Mouse (Mus musculus): ENCODE data around the gene Svop. TPM values are rescaled to one million over a fixed set of nuclear protein-coding genes. Genes with fewer than 3 reads are reported as not detected.

The Svop gene
- polyA plus RNA-seq, 1 experiment: 27.0 TPM

GRCm38 (mm10) chr5:114085501-114085900 is 5.9 kb downstream of the Svop start:
- TF ChIP-seq POLR2A (IDR thresholded peaks at IDR 0.05; ENCODE audit: control insufficient read depth, low read depth, low read length) (no peak), CTCF (IDR thresholded peaks at IDR 0.05; ENCODE audit: control insufficient read depth, insufficient read depth, insufficient replicate concordance, low read depth, low read length) (no peak)
- Histone ChIP-seq H3K36me3 (ENCODE audit: control insufficient read depth, insufficient read depth, low read length) (no peaks in the 10 kb centered on the region), H3K4me3 (ENCODE audit: control insufficient read depth, low read depth, low read length) (peak overlapping the region; percentile 64), H3K27me3 (ENCODE audit: control insufficient read depth, insufficient read depth, low read length) (no peaks in the 10 kb centered on the region), H3K27ac (ENCODE audit: control insufficient read depth, insufficient read depth, low read depth, low read length) (peak overlapping the region; percentile 25; the same call in 1 of the 2 replicates), H3K4me1 (ENCODE audit: control insufficient read depth, insufficient read depth, low read length) (peaks cover 10% of the 10 kb centered on the region)

GRCm38 (mm10) chr5:114077009-114077408 is 14.4 kb downstream of the Svop start:
- Histone ChIP-seq H3K27me3 (ENCODE audit: control insufficient read depth, insufficient read depth, low read length) (no peaks in the 10 kb centered on the region), H3K36me3 (ENCODE audit: control insufficient read depth, insufficient read depth, low read length) (no peaks in the 10 kb centered on the region), H3K4me1 (ENCODE audit: control insufficient read depth, insufficient read depth, low read length) (no peaks in the 10 kb centered on the region), H3K4me3 (ENCODE audit: control insufficient read depth, low read depth, low read length) (no peak overlapping the region), H3K27ac (ENCODE audit: control insufficient read depth, insufficient read depth, low read depth, low read length) (no peak overlapping the region)
- TF ChIP-seq POLR2A (IDR thresholded peaks at IDR 0.05; ENCODE audit: control insufficient read depth, low read depth, low read length) (no peak), CTCF (IDR thresholded peaks at IDR 0.05; ENCODE audit: control insufficient read depth, insufficient read depth, insufficient replicate concordance, low read depth, low read length) (no peak)

GRCm38 (mm10) chr5:114072262-114072661 is 19.1 kb downstream of the Svop start:
- H3K4me3 ChIP-seq (ENCODE audit: control insufficient read depth, low read depth, low read length): no peak overlapping the region
- no peaks in the 10 kb centered on the region for H3K36me3 ChIP-seq (ENCODE audit: control insufficient read depth, insufficient read depth, low read length)
- H3K27me3 ChIP-seq (ENCODE audit: control insufficient read depth, insufficient read depth, low read length): no peaks in the 10 kb centered on the region
- H3K27ac ChIP-seq (ENCODE audit: control insufficient read depth, insufficient read depth, low read depth, low read length): no peak overlapping the region
- H3K4me1 ChIP-seq (ENCODE audit: control insufficient read depth, insufficient read depth, low read length): no peaks in the 10 kb centered on the region
- TF ChIP-seq POLR2A (IDR thresholded peaks at IDR 0.05; ENCODE audit: control insufficient read depth, low read depth, low read length): no peak

- H3K36me3 ChIP-seq (ENCODE audit: control insufficient read depth, insufficient read depth, low read length): no peaks in the 10 kb centered on the region
- no peaks in the 10 kb centered on the region for H3K27me3 ChIP-seq (ENCODE audit: control insufficient read depth, insufficient read depth, low read length)
- H3K4me3 ChIP-seq (ENCODE audit: control insufficient read depth, low read depth, low read length): no peak overlapping the region
- no peak overlapping the region for H3K27ac ChIP-seq (ENCODE audit: control insufficient read depth, insufficient read depth, low read depth, low read length)
- H3K4me1 ChIP-seq (ENCODE audit: control insufficient read depth, insufficient read depth, low read length): peaks cover under 1% of the 10 kb centered on the region; the same call in 1 of the 2 replicates
- TF ChIP-seq CTCF (IDR thresholded peaks at IDR 0.05; ENCODE audit: control insufficient read depth, insufficient read depth, insufficient replicate concordance, low read depth, low read length) (no peak), POLR2A (IDR thresholded peaks at IDR 0.05; ENCODE audit: control insufficient read depth, low read depth, low read length) (no peak)
Observed at GRCm38 (mm10) chr5:114070858-114071257, 20.5 kb downstream of the Svop start.

- Histone ChIP-seq H3K4me3 (ENCODE audit: control insufficient read depth, low read depth, low read length) (peak overlapping the region; percentile 90), H3K27ac (ENCODE audit: control insufficient read depth, insufficient read depth, low read depth, low read length) (no peak overlapping the region), H3K27me3 (ENCODE audit: control insufficient read depth, insufficient read depth, low read length) (no peaks in the 10 kb centered on the region), H3K36me3 (ENCODE audit: control insufficient read depth, insufficient read depth, low read length) (no peaks in the 10 kb centered on the region), H3K4me1 (ENCODE audit: control insufficient read depth, insufficient read depth, low read length) (peaks cover 2% of the 10 kb centered on the region; the same call in 1 of the 2 replicates)
- TF ChIP-seq CTCF (IDR thresholded peaks at IDR 0.05; ENCODE audit: control insufficient read depth, insufficient read depth, insufficient replicate concordance, low read depth, low read length) (no peak), POLR2A (IDR thresholded peaks at IDR 0.05; ENCODE audit: control insufficient read depth, low read depth, low read length) (no peak)
Observed at GRCm38 (mm10) chr5:114067982-114068381, 23.4 kb downstream of the Svop start.

GRCm38 (mm10) chr5:114067543-114067942 is 23.8 kb downstream of the Svop start:
- no peaks in the 10 kb centered on the region for H3K27me3 ChIP-seq (ENCODE audit: control insufficient read depth, insufficient read depth, low read length)
- TF ChIP-seq CTCF (IDR thresholded peaks at IDR 0.05; ENCODE audit: control insufficient read depth, insufficient read depth, insufficient replicate concordance, low read depth, low read length) (no peak), POLR2A (IDR thresholded peaks at IDR 0.05; ENCODE audit: control insufficient read depth, low read depth, low read length) (no peak)
- no peaks in the 10 kb centered on the region for H3K36me3 ChIP-seq (ENCODE audit: control insufficient read depth, insufficient read depth, low read length)
- H3K27ac ChIP-seq (ENCODE audit: control insufficient read depth, insufficient read depth, low read depth, low read length): no peak overlapping the region
- peaks cover 2% of the 10 kb centered on the region; the same call in 1 of the 2 replicates for H3K4me1 ChIP-seq (ENCODE audit: control insufficient read depth, insufficient read depth, low read length)
- H3K4me3 ChIP-seq (ENCODE audit: control insufficient read depth, low read depth, low read length): peak overlapping the region; percentile 90

GRCm38 (mm10) chr5:114066601-114067000 is 24.8 kb downstream of the Svop start:
- Histone ChIP-seq H3K4me3 (ENCODE audit: control insufficient read depth, low read depth, low read length) (peak overlapping the region; percentile 90), H3K27ac (ENCODE audit: control insufficient read depth, insufficient read depth, low read depth, low read length) (peak overlapping the region; percentile 50), H3K4me1 (ENCODE audit: control insufficient read depth, insufficient read depth, low read length) (peaks cover 2% of the 10 kb centered on the region; the same call in 1 of the 2 replicates), H3K36me3 (ENCODE audit: control insufficient read depth, insufficient read depth, low read length) (no peaks in the 10 kb centered on the region), H3K27me3 (ENCODE audit: control insufficient read depth, insufficient read depth, low read length) (no peaks in the 10 kb centered on the region)
- TF ChIP-seq POLR2A (IDR thresholded peaks at IDR 0.05; ENCODE audit: control insufficient read depth, low read depth, low read length) (no peak), CTCF (IDR thresholded peaks at IDR 0.05; ENCODE audit: control insufficient read depth, insufficient read depth, insufficient replicate concordance, low read depth, low read length) (no peak)

- H3K27me3 ChIP-seq (ENCODE audit: control insufficient read depth, insufficient read depth, low read length): no peaks in the 10 kb centered on the region
- peak within 1 kb of the TSS; percentile 78 for H3K27ac ChIP-seq (ENCODE audit: control insufficient read depth, insufficient read depth, low read depth, low read length)
- TF ChIP-seq POLR2A (IDR thresholded peaks at IDR 0.05; ENCODE audit: control insufficient read depth, low read depth, low read length) (peak; percentile 74; the same call in 1 of the 2 replicates), CTCF (IDR thresholded peaks at IDR 0.05; ENCODE audit: control insufficient read depth, insufficient read depth, insufficient replicate concordance, low read depth, low read length) (no peak)
- no peaks in the 10 kb centered on the region for H3K36me3 ChIP-seq (ENCODE audit: control insufficient read depth, insufficient read depth, low read length)
- H3K4me3 ChIP-seq (ENCODE audit: control insufficient read depth, low read depth, low read length): peak within 1 kb of the TSS; percentile 90
- H3K4me1 ChIP-seq (ENCODE audit: control insufficient read depth, insufficient read depth, low read length): peaks cover 2% of the 10 kb centered on the region; the same call in 1 of the 2 replicates
Observed at GRCm38 (mm10) chr5:114065161-114065560, 26.2 kb downstream of the Svop start, which contains the start of gene Usp30. TSS of gene Usp30 (plus strand) at chr5:114065461.
